Mouse (Mus musculus) testis, adult 2 months (tissue): ENCODE data around the gene Ace3.

ENCODE experiments used
- CTCF ChIP-seq: fragments of 200-500 bp; IDR thresholded peaks from 2 replicates; pipeline ENCODE4 v1.5.1; 2012; ENCODE audit warnings: low read depth, mild to moderate bottlenecking, inconsistent platforms, low read length, moderate library complexity; ENCODE audit not compliant: control insufficient read depth, insufficient read depth, insufficient replicate concordance
- POLR2A ChIP-seq: fragments of 200-500 bp; IDR thresholded peaks from 2 replicates; pipeline ENCODE4 v1.6.1; 2012; ENCODE audit warnings: low read depth, mild to moderate bottlenecking, inconsistent platforms, low read length, moderate library complexity; ENCODE audit not compliant: control insufficient read depth

GRCm38 (mm10) chr11:106025774-106026173 is 31.3 kb downstream of the Ace3 start:
- no peak for TF ChIP-seq CTCF
- TF ChIP-seq POLR2A = no peak
